Mouse (Mus musculus) cerebellum, adult 8-10 months (tissue): Measurements from ENCODE around the gene Tsacc.
"Not testable (repeated sequence)": the region's sequence is repeated elsewhere in the genome, so short reads cannot be mapped to it uniquely, and the experiment has no call there.

ENCODE experiments used
- DNase-seq: peaks from one replicate; pipeline ENCODE4 v3.0.0; 2022

Tsacc gene

DNA sequence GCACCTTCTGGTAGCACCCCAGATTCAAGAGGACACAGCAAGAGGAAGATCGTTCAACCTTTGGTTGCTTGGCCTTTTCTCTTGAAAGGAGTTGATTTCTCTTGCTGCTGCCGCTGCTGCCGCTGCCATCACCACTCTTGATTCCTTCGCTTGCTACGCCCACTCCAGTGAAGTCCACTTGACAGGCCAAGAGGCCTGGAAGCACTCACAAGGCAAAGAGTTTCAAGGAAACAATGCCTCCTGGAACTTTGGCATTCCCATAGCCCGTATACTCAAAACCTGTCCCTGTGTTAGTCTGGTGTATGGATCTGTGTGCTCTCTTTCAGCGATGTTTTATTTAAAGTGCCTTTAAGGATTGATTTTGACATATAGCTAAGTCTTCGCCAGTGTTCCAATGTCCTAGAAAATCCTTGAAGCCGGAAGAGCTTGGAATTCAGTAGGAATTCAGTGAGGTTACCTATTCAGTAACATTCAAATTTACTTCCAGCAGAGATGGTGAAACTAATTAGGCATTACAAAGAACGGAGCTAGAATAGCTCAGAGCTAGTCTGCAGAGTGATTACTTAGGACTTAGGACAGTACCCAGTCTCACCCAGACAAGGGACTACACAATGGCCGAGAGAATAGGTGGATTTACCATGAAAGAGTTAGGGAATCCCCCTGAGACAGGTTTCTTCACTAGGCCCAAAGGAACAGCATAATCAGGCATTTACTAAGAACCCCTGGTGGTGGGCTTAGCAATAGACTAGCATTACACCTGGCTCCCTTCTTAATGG lies 15.5 kb downstream of the Tsacc start:
- DNase-seq, result not testable (repeated sequence)

GRCm38 (mm10) chr3:88280035-88280434 lies 16.8 kb downstream of the Tsacc start:
- no peak for DNase-seq

GRCm38 (mm10) chr3:88276529-88277143 lies 20.2 kb downstream of the Tsacc start:
- no peak for DNase-seq

DNA sequence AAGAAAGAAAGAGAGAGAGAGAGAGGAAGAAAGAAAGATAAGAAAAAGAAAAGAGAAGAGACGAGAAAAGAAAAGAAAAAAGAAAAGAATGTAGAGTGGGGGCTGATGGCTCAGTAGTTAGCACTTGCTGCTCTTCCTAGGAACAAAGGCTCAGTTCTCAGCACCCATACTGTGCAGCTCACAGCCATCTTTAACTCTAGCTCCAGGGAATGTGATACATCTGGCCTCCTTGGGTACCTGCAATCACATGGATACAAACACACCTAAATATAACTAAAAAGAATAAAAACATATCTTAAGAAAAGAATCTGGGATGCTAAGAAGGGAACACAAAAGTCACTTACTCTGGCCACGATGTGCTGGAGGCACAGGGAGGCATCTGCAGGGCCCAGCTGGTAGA lies 20.7 kb downstream of the Tsacc start:
- no peak for DNase-seq

DNA sequence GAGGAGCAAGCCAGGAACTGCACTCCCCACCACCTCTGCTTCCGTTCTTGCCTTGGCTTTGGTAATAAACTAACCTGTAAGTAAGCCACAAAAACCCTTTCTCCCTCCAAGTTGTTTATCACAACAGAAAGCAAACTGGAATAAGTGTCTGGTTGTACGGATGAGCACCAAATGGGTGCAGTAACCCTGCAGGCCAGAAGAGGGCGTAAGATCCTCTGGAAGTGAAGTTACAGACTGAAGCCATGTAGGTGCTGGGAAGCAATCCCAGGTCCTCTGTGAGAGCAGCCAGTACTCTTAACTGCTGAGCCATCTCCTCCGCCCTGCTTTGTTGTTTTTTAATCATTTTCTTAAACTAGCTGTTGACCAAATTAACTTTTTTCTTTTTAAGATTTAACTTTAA lies 22.8 kb downstream of the Tsacc start:
- DNase-seq, result no peak

GRCm38 (mm10) chr3:88271859-88272258 lies 24.9 kb downstream of the Tsacc start:
- DNase-seq, result no peak

GRCm38 (mm10) chr3:88271298-88271697 lies 25.5 kb downstream of the Tsacc start:
- DNase-seq, result not testable (repeated sequence)

- DNase-seq, result no peak
Observed at GRCm38 (mm10) chr3:88268991-88269390, 27.8 kb downstream of the Tsacc start.

GRCm38 (mm10) chr3:88268014-88268413 lies 28.8 kb downstream of the Tsacc start:
- DNase-seq, result not testable (repeated sequence)

- DNase-seq, result no peak
Observed at GRCm38 (mm10) chr3:88262346-88262745, 34.5 kb downstream of the Tsacc start.

GRCm38 (mm10) chr3:88256382-88256781 lies 40.4 kb downstream of the Tsacc start:
- DNase-seq, result no peak

- no peak for DNase-seq
Observed at GRCm38 (mm10) chr3:88255950-88256349, 40.8 kb downstream of the Tsacc start.

DNA sequence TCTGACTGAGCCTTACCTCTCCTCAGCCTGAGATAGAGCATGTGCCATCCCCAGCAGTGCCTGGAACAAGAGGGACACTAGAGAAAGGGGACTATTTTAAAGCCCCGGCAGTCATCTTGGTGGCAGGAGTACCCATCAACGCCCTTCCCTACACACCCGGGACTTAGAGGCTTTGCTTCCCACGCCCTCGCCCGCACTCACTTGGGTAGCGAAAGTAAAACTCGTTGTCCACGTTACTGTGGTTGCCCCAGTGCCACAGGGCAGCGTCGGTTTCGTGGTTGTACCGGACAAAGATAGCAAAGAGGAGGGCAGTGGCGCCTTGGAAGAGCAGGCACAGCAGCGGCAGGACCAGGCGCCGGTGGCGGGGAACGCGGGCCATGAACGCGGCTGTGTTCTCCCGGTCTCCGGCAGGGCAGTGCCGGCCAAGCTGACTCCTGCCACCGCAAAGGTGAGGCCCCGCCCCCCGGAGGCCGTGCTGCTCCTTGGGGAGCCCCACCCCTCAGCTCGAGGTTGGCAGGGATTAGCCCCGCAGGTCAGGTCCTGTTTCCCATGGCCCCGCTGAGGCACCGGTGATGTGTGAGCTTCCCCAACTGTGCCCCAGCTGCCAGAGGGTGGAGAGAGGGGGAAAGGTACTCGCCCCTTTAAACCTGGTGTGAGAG lies 42.4 kb downstream of the Tsacc start, which contains the start of gene Rhbg:
Rhbg (minus strand) TSS at position 442 of the 659 bp plus-strand sequence.
- DNase-seq, result peak; percentile 52

- no peak for DNase-seq
Observed at GRCm38 (mm10) chr3:88252739-88253138, 44.1 kb downstream of the Tsacc start.

DNA sequence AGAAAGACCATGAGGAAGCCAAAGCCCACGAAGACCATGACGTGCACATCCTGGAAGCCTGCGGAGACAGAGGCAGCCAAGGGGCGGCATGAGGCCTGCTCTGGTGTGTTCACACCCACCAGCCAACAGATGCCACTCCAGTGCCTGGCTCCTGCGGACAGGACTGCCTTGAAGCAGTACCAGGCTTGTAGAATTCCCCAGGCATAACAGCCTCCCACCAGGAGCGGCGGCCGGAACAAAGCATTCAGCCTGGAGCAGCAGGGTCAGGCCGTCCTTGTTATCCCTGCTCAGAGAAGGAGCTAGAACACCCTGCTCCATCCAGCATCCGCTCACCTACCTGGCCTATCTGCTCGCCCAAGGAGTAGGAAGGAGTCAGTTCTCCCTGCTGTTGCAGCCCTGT lies 48.4 kb downstream of the Tsacc start:
- DNase-seq, result no peak

GRCm38 (mm10) chr3:88247666-88248065 lies 49.1 kb downstream of the Tsacc start:
- DNase-seq, result no peak

DNA sequence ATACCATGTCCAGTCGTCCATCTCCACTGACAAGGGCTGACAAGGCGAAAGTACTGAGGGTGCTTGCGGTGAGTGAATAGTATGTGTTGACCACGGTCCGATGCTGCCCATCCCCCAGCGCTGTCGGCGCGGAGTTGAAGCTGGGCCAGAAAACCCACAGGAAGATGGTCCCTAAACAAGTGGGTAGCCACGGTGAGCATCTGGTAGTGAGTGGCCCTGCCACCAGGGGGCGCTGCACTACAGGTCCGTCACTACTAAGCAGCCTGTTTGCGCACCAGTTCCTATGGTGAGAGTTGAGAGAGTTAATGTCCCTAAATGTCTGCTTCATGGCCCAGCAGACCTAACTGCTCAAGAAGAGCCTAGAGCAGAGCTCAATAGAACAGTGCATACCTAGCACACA lies 51.0 kb downstream of the Tsacc start:
- DNase-seq, result peak; percentile 68

DNA sequence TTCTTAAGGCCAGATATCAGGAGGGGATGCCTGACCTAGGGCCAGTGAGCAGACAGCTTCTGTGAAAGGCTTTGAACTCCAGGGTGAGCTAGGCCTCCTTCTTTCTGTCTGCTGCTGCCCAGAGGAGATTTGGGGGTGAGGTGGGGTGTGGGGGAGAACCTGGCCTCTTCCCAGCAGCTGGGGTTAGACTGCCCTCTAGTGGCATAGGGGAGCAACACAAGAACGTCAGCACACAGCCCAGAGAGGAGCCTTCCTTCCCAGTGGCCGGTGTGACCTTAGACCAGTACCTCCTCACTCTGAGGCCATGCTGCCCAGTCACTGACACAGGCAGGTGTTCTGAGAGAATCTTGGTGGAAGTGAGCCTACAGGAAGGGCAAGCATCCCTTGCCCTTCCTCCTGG lies 52.7 kb downstream of the Tsacc start:
- DNase-seq, result peak; percentile 63

DNA sequence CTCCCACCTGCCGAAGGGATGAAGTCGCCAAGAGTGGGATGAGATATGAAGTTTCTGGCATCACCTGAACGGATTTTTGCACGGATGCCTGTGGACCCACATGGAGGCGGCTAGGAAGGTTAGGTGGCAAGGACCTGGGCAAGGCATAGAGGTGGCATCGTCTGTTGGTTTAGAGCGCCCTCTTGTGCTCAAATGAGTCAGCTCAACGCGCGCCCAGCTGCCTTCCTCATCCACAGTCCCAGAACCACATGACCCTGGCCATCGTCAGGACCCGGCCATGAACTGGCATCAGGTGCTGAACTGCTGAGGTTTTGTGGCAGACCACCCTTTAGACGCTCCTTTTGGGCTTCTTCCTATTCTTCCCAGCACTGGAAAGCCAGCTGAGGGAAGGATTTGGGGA lies 54.3 kb downstream of the Tsacc start:
- DNase-seq, result peak; percentile 90

- peak; percentile 19 for DNase-seq
Observed at GRCm38 (mm10) chr3:88241045-88241786, 55.6 kb downstream of the Tsacc start.

GRCm38 (mm10) chr3:88239446-88239845 lies 57.4 kb downstream of the Tsacc start:
- no peak for DNase-seq

- DNase-seq, result peak; percentile 30
Observed at GRCm38 (mm10) chr3:88238866-88239391, 57.9 kb downstream of the Tsacc start.
